Mouse (Mus musculus) subcutaneous adipose tissue, adult 2 months (tissue): Measurements from ENCODE around the gene Rfx5. TPM values are rescaled to one million over a fixed set of nuclear protein-coding genes. Genes with fewer than 3 reads are reported as not detected.

Source experiments
- polyA plus RNA-seq: library from polyadenylated mRNA; depleted of rRNA; stranded (reverse); fragments of >200 nt; gene quantifications from 2 replicates; pipeline ENCODE4 v1.2.3, GENCODE M21; 2012; ENCODE audit warnings: low replicate concordance; rRNA removed

Rfx5 gene
- 11.9 and 30.6 TPM in 2 replicates for polyA plus RNA-seq

DNA sequence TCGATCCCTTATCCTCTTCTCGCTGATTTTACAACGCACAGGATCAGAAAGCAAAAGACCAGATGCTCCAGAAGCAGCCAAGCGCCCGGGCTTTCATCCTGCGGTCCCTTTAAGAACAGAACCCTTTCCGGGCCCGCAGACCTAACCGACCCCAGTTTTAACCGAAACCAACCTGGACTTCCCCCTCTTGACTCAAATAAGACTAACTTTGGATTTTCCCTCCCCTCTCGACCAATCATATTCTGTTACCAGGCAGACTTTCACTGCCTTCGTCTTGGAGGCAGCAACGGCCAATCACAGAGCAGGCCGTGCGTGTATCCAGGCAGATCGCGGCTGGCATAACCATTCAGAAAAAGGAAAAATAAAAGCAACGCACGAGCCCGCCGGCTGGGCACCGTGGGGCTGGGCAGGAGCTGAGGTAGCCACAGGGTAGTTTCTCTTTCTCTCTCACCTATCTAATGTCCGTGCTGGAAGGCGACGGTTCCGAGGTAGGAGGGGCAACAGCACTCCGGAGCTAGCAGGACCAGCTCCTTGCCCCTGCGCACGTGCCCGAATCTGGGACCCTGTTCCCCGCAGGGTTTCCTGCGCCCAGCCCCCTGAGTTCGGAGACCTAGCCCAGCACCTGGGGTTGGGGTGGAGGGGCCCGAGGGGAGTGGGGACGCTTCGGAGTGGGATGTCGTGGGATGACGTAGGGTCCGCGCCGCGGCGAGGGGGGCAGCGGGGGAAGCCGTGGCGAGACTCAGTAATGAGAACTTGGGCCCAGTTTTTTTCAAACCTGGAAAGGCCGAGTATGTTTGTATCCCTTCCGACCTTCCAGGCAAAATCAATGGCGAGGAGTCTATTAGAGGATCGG, at the start of gene Rfx5:
Rfx5 (plus strand) TSS at position 312 of the 853 bp plus-strand sequence.

DNA sequence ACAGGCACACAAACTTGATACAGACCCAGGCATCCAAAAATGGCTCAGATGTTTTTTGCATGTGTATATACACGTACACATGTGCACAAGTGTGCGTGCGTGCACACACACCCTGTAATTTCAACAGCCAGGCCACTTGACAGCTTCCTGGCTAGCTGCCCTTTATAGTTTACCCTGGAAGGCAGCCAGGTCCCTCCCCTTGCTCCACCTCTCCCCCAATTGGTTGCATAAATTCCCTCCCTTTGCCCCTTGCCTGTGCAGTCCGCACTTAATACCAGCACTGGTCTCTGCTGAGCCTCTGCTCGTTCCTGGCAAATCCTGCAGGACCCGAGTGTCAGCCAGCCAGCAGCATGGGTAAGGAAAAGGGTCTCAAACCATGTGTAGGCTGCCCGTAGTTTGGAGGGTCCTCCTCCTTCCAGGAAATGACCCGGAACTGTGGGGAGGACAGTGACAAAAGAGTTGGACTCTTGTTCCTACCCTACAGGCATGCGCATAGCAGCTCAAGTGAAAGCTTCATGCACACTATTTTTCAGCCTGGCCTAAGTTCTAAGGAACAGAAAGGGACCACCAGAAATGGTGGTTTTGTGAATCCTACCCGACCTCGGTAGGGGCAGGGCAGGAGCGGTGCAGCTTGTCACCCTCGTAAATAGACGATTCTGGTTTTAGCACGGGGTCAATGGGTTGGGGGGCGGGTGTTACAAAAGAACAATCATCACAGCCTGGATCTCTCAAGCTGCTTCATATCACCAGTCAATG, 20.9 kb upstream of the Rfx5 start, which contains the start of gene Selenbp1:
Selenbp1 (plus strand) TSS at position 248 of the 756 bp plus-strand sequence.

GRCm38 (mm10) chr3:94974528-94975422, 20.9 kb downstream of the Rfx5 start, which contains the start of gene Pi4kb:
Gene Pi4kb (plus strand): TSS chr3:94974731.

Other genes with a start within 250 kb of the Rfx5 start
- gene Cgn, start 167.6 kb upstream of the Rfx5 start, polyA plus RNA-seq: 0.20 and 5.0 TPM in 2 replicates
- 13.1 and 36.3 TPM in 2 replicates for gene Pogz, start 116.5 kb upstream of the Rfx5 start, polyA plus RNA-seq
- gene Psmb4, start 67.1 kb upstream of the Rfx5 start, polyA plus RNA-seq: 221 and 267 TPM in 2 replicates
- 143 and 365 TPM in 2 replicates for gene Selenbp1, start 21.0 kb upstream of the Rfx5 start, polyA plus RNA-seq
- 55.5 and 65.6 TPM in 2 replicates for gene Pi4kb, start 20.7 kb downstream of the Rfx5 start, polyA plus RNA-seq
- gene Zfp687, start 61.4 kb downstream of the Rfx5 start, polyA plus RNA-seq: 14.2 and 26.4 TPM in 2 replicates
- 192 and 240 TPM in 2 replicates for gene Psmd4, start 88.5 kb downstream of the Rfx5 start, polyA plus RNA-seq
- gene Pip5k1a, start 152.9 kb downstream of the Rfx5 start, polyA plus RNA-seq: 18.7 and 25.1 TPM in 2 replicates
- 47.2 and 66.3 TPM in 2 replicates for gene Vps72, start 156.9 kb downstream of the Rfx5 start, polyA plus RNA-seq
- gene Tmod4, start 170.4 kb downstream of the Rfx5 start, polyA plus RNA-seq: 0.46 and 0.84 TPM in 2 replicates
- 48.2 and 53.5 TPM in 2 replicates for gene Scnm1, start 179.9 kb downstream of the Rfx5 start, polyA plus RNA-seq
- gene Lysmd1, start 180.0 kb downstream of the Rfx5 start, polyA plus RNA-seq: 8.5 and 9.4 TPM in 2 replicates
- gene Tnfaip8l2, start 188.3 kb downstream of the Rfx5 start, polyA plus RNA-seq: 18.6 and 23.0 TPM in 2 replicates
- 6.0 and 30.1 TPM in 2 replicates for gene Sema6c, start 206.4 kb downstream of the Rfx5 start, polyA plus RNA-seq